Mouse (Mus musculus): ENCODE data around the gene Zcchc9. TPM values are rescaled to one million over a fixed set of nuclear protein-coding genes. Genes with fewer than 3 reads are reported as not detected.

Gene Zcchc9
- polyA plus RNA-seq (2014; fragmentation: Nextera tagmentation; extraction: Ambion mirVana): 27.3 TPM in 2 replicates

DNA sequence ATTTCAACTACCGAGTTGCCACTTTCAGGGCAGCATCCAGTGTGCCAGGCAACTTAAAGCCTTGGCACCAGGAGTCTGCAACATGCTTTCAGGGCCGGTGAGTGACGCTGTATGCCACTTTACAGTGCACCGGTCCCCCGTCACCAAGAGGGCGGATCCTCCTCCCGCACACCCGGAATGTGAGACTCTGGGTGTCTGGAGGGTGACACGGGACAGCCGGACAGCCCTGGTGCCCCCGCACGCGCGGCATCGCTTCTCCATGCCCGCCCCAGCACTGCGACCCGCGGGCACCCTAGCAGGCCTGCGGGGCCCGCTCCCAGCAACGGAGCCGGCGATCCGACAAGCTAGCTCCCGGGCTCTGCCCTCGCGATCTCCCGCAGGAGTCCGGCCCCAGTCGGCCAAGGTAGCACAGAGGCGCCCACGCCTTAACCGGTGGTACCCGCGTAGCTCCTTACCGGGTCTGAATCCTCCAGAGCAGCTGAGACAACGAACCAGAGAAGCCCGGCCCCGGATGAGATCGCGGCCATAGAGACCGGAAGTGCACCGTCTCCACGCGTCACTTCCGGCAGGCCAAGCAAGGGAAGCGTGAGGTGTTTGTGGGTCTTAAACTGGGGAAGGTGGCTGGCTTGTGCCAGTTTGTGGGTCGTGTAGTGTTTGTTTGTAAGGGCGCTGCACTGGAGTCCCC is at the start of gene Zcchc9:
Gene Zcchc9, minus strand, starts transcription at position 551 of the 685 bp plus-strand sequence.
- Histone ChIP-seq H3K9ac (ENCODE audit: low read length) (peak within 1 kb of the TSS; percentile 98), H3K36me3 (ENCODE audit: control insufficient read depth, insufficient read depth, low read length) (peaks cover 4% of the 10 kb centered on the region; the same call in 1 of the 2 replicates)
- under 1% methylated on average over 50 of the region's 50 CpGs for WGBS

DNA sequence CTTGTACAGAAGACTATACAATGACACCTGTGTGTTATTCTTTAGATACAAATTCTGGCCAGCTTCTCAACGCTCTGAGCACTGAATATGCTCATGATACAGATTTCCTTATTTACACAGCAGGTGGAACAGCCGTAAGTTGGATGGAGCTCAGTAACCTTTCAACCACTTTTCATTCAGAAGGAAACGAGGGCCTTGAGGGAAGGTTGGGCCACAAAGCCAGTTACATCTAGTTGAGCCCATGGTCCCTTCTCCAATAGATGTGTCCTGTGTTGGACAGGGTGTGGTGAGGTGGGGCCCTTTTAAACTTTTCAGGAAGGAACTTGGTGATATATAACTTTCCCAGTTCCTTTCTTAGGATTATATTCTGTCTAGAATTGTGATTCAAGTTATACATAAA is 46.9 kb upstream of the Zcchc9 start:
- ATAC-seq (ENCODE audit: insufficient read depth, low FRiP score, low TSS enrichment) (no peak), DNase-seq (ENCODE audit: low spot score) (no peak)
- Histone ChIP-seq H3K9me3 (ENCODE audit: control insufficient read depth, low read length) (no peaks in the 10 kb centered on the region), H3K27ac (ENCODE audit: low read depth, low read length) (no peak overlapping the region), H3K4me1 (ENCODE audit: control insufficient read depth, insufficient read depth, low read length) (no peaks in the 10 kb centered on the region), H3K4me3 (ENCODE audit: low read depth, low read length) (no peak overlapping the region), H3K4me2 (ENCODE audit: low read depth) (no peak overlapping the region), H3K9ac (ENCODE audit: low read length) (no peak overlapping the region), H3K36me3 (ENCODE audit: control insufficient read depth, insufficient read depth, low read length) (no peaks in the 10 kb centered on the region), H3K27me3 (ENCODE audit: control insufficient read depth, insufficient read depth, low read length) (no peaks in the 10 kb centered on the region)
- WGBS: 89% methylated on average over 3 of the region's 3 CpGs

More for the DNA sequence above, at the start of gene Zcchc9:
- ATAC-seq (ENCODE audit: insufficient read depth, low FRiP score, low TSS enrichment): peak; percentile 100
- Histone ChIP-seq H3K27me3 (ENCODE audit: control insufficient read depth, insufficient read depth, low read length) (no peaks in the 10 kb centered on the region), H3K4me3 (ENCODE audit: low read depth, low read length) (peak within 1 kb of the TSS; percentile 95), H3K4me1 (ENCODE audit: control insufficient read depth, insufficient read depth, low read length) (peaks cover 4% of the 10 kb centered on the region; the same call in 1 of the 2 replicates), H3K9me3 (ENCODE audit: control insufficient read depth, low read length) (no peaks in the 10 kb centered on the region), H3K27ac (ENCODE audit: low read depth, low read length) (peak within 1 kb of the TSS; percentile 89), H3K4me2 (ENCODE audit: low read depth) (peak within 1 kb of the TSS; percentile 62)
- peak; percentile 92 for DNase-seq (ENCODE audit: low spot score)

GRCm38 (mm10) chr13:91827876-91828275 is 20.4 kb upstream of the Zcchc9 start:
- no peak overlapping the region for H3K4me3 ChIP-seq (ENCODE audit: low read depth, low read length)
- no peaks in the 10 kb centered on the region for H3K4me1 ChIP-seq (ENCODE audit: control insufficient read depth, insufficient read depth, low read length)
- DNase-seq (ENCODE audit: low spot score) (no peak), ATAC-seq (ENCODE audit: insufficient read depth, low FRiP score, low TSS enrichment) (no peak)
- H3K4me2 ChIP-seq (ENCODE audit: low read depth): no peak overlapping the region
- no peak overlapping the region for H3K27ac ChIP-seq (ENCODE audit: low read depth, low read length)
- H3K36me3 ChIP-seq (ENCODE audit: control insufficient read depth, insufficient read depth, low read length): no peaks in the 10 kb centered on the region
- H3K9ac ChIP-seq (ENCODE audit: low read length): no peak overlapping the region
- no peaks in the 10 kb centered on the region for H3K27me3 ChIP-seq (ENCODE audit: control insufficient read depth, insufficient read depth, low read length)
- H3K9me3 ChIP-seq (ENCODE audit: control insufficient read depth, low read length): no peaks in the 10 kb centered on the region

DNA sequence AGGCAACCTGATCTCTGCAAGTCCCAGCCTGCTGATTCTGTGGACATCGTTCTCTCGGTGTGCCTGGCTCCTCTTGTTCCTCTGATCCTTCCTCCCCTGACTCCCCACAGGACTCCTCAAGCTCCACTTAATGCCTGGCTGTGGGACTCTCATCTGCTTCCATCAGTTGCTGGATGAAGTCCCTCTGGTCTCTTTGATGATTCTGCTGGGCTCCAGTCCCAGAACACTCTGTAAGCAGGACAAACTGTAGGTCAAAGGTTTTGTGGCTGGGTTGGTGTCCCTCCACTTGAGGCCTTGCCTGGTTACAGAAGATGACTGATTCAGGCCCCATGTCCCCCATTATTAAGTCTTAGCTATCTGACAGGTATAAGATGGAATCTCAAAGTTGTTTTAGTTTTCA is 18.6 kb upstream of the Zcchc9 start:
- WGBS: 84% methylated on average over 2 of the region's 2 CpGs
- Histone ChIP-seq H3K27me3 (ENCODE audit: control insufficient read depth, insufficient read depth, low read length) (no peaks in the 10 kb centered on the region), H3K4me3 (ENCODE audit: low read depth, low read length) (no peak overlapping the region)

GRCm38 (mm10) chr13:91824845-91825550 is 17.5 kb upstream of the Zcchc9 start:
- no peaks in the 10 kb centered on the region for H3K4me1 ChIP-seq (ENCODE audit: control insufficient read depth, insufficient read depth, low read length)
- no peak overlapping the region for H3K4me3 ChIP-seq (ENCODE audit: low read depth, low read length)
- WGBS: 60% methylated on average over 4 of the region's 4 CpGs
- no peak for DNase-seq (ENCODE audit: low spot score)
- H3K27ac ChIP-seq (ENCODE audit: low read depth, low read length): no peak overlapping the region
- H3K27me3 ChIP-seq (ENCODE audit: control insufficient read depth, insufficient read depth, low read length): no peaks in the 10 kb centered on the region
- no peak overlapping the region for H3K9ac ChIP-seq (ENCODE audit: low read length)
- no peak for ATAC-seq (ENCODE audit: insufficient read depth, low FRiP score, low TSS enrichment)
- no peaks in the 10 kb centered on the region for H3K9me3 ChIP-seq (ENCODE audit: control insufficient read depth, low read length)
- H3K4me2 ChIP-seq (ENCODE audit: low read depth): no peak overlapping the region
- no peaks in the 10 kb centered on the region for H3K36me3 ChIP-seq (ENCODE audit: control insufficient read depth, insufficient read depth, low read length)

More for the DNA sequence above, 18.6 kb upstream of the Zcchc9 start:
- H3K27ac ChIP-seq (ENCODE audit: low read depth, low read length): no peak overlapping the region
- no peak overlapping the region for H3K4me2 ChIP-seq (ENCODE audit: low read depth)
- H3K36me3 ChIP-seq (ENCODE audit: control insufficient read depth, insufficient read depth, low read length): no peaks in the 10 kb centered on the region
- no peaks in the 10 kb centered on the region for H3K9me3 ChIP-seq (ENCODE audit: control insufficient read depth, low read length)
- ATAC-seq (ENCODE audit: insufficient read depth, low FRiP score, low TSS enrichment): no peak
- no peak for DNase-seq (ENCODE audit: low spot score)
- no peak overlapping the region for H3K9ac ChIP-seq (ENCODE audit: low read length)
- no peaks in the 10 kb centered on the region for H3K4me1 ChIP-seq (ENCODE audit: control insufficient read depth, insufficient read depth, low read length)

DNA sequence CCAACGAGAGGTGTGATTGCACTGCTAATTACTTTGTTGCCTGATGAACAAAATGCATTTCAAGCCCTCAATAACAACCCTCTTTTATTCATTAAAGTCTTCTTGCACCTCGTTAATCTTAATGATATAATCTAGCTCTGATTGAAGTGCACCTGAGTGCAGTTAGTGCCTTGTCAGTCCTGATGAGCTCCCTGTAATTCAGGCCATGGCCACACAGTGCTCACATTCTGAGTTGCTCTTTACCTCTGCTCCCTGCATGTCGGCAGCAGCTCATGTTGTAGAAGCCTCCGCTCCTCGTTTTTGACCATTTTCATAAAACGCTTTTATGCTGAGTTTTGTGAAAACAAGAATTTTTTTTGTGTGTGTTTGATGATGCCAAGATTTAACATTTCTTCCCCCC is 16.2 kb upstream of the Zcchc9 start:
- WGBS: 61% methylated on average over 6 of the region's 6 CpGs
- Histone ChIP-seq H3K27ac (ENCODE audit: low read depth, low read length) (no peak overlapping the region), H3K27me3 (ENCODE audit: control insufficient read depth, insufficient read depth, low read length) (no peaks in the 10 kb centered on the region), H3K9ac (ENCODE audit: low read length) (no peak overlapping the region), H3K4me2 (ENCODE audit: low read depth) (no peak overlapping the region), H3K4me3 (ENCODE audit: low read depth, low read length) (no peak overlapping the region), H3K9me3 (ENCODE audit: control insufficient read depth, low read length) (no peaks in the 10 kb centered on the region), H3K4me1 (ENCODE audit: control insufficient read depth, insufficient read depth, low read length) (no peaks in the 10 kb centered on the region), H3K36me3 (ENCODE audit: control insufficient read depth, insufficient read depth, low read length) (no peaks in the 10 kb centered on the region)
- no peak for ATAC-seq (ENCODE audit: insufficient read depth, low FRiP score, low TSS enrichment)
- no peak for DNase-seq (ENCODE audit: low spot score)

DNA sequence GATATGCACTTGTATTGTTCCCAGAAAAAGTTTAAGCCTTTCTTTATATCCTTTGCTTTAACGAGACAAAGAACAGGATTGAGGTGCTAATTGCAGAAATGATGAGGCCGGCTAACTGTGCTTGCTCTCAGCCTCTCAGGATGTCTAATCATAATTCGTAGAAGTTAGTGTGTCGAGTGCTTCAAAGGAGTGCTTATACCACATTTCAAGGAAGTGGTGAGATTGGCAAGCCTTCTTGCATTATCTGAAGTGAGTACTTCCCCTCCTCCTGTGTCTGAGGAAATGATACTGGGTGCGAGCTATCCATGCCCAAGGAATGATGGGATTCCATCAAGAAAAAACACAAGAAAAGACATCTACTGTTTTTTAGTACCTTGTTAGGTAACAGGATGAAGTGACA is 7.2 kb upstream of the Zcchc9 start:
- no peak overlapping the region for H3K4me3 ChIP-seq (ENCODE audit: low read depth, low read length)
- no peaks in the 10 kb centered on the region for H3K36me3 ChIP-seq (ENCODE audit: control insufficient read depth, insufficient read depth, low read length)
- DNase-seq (ENCODE audit: low spot score): no peak

DNA sequence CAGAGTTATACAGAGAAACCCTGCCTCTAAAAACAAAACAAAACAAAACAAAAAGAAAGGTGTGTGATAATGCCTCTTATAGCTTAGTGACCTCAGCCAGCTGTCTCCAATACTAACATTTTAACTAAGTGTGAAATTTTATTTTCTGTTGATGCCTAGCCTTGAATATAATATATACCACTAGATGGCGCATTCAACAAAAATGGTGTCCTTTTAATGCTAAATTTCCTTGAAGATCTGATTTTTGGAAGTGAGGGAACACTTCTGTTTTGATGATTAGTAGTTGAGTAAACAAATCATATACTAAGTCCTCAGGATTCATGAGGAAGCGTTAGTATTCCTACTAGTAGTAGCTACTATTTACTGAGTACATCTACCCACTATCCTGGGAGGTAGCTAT is 2.0 kb upstream of the Zcchc9 start:
- H3K27ac ChIP-seq (ENCODE audit: low read depth, low read length): no peak overlapping the region
- no peak overlapping the region for H3K4me3 ChIP-seq (ENCODE audit: low read depth, low read length)
- WGBS: 43% methylated on average over 2 of the region's 2 CpGs
- H3K36me3 ChIP-seq (ENCODE audit: control insufficient read depth, insufficient read depth, low read length): peaks cover 4% of the 10 kb centered on the region; the same call in 1 of the 2 replicates
- H3K27me3 ChIP-seq (ENCODE audit: control insufficient read depth, insufficient read depth, low read length): no peaks in the 10 kb centered on the region
- H3K9me3 ChIP-seq (ENCODE audit: control insufficient read depth, low read length): no peaks in the 10 kb centered on the region
- peaks cover 4% of the 10 kb centered on the region; the same call in 1 of the 2 replicates for H3K4me1 ChIP-seq (ENCODE audit: control insufficient read depth, insufficient read depth, low read length)
- no peak overlapping the region for H3K9ac ChIP-seq (ENCODE audit: low read length)
- ATAC-seq (ENCODE audit: insufficient read depth, low FRiP score, low TSS enrichment) (no peak), DNase-seq (ENCODE audit: low spot score) (no peak)
- no peak overlapping the region for H3K4me2 ChIP-seq (ENCODE audit: low read depth)

More for the DNA sequence above, 7.2 kb upstream of the Zcchc9 start:
- no peaks in the 10 kb centered on the region for H3K27me3 ChIP-seq (ENCODE audit: control insufficient read depth, insufficient read depth, low read length)
- no peaks in the 10 kb centered on the region for H3K9me3 ChIP-seq (ENCODE audit: control insufficient read depth, low read length)
- no peaks in the 10 kb centered on the region for H3K4me1 ChIP-seq (ENCODE audit: control insufficient read depth, insufficient read depth, low read length)
- 92% methylated on average over 5 of the region's 5 CpGs for WGBS
- H3K27ac ChIP-seq (ENCODE audit: low read depth, low read length): no peak overlapping the region
- H3K4me2 ChIP-seq (ENCODE audit: low read depth): no peak overlapping the region
- no peak for ATAC-seq (ENCODE audit: insufficient read depth, low FRiP score, low TSS enrichment)
- H3K9ac ChIP-seq (ENCODE audit: low read length): no peak overlapping the region

All from neural tube, embryonic 11.5 days (tissue).